Mouse (Mus musculus): ENCODE data around the gene Gm815. TPM values are rescaled to one million over a fixed set of nuclear protein-coding genes. Genes with fewer than 3 reads are reported as not detected.

Gm815 gene
- polyA plus RNA-seq (2016; fragmentation: Nextera tagmentation; extraction: Ambion mirVana): not detected in 2 replicates

- Histone ChIP-seq H3K4me3 (no peak within 1 kb of the TSS), H3K36me3 (replicated peaks) (no peaks in the 10 kb centered on the region), H3K4me1 (0 out of 2 replicates have a peak, but pooled peaks cover 6% of the 10 kb centered on the region), H3K27me3 (ENCODE audit: poor library complexity, severe bottlenecking) (no peaks in the 10 kb centered on the region), H3K9me3 (no peaks in the 10 kb centered on the region), H3K27ac (no peak within 1 kb of the TSS)
- DNase-seq (ENCODE audit: extremely low spot score, low spot score): no peak
- 88% methylated on average over 6 of the region's 6 CpGs for WGBS
Measured at GRCm38 (mm10) chr19:26885616-26886015, at the start of gene Gm815. TSS of gene Gm815 (plus strand) at chr19:26885881.

- no peak overlapping the region for H3K4me3 ChIP-seq
- no peak for DNase-seq (ENCODE audit: extremely low spot score, low spot score)
- 78% methylated on average over 1 of the region's 1 CpGs for WGBS
- no peak overlapping the region for H3K27ac ChIP-seq
- H3K27me3 ChIP-seq (ENCODE audit: poor library complexity, severe bottlenecking): no peaks in the 10 kb centered on the region
- no peaks in the 10 kb centered on the region for H3K36me3 ChIP-seq (replicated peaks)
- 0 out of 2 replicates have a peak, but pooled peaks cover 4% of the 10 kb centered on the region for H3K9me3 ChIP-seq
- H3K4me1 ChIP-seq: no peaks in the 10 kb centered on the region
Measured at GRCm38 (mm10) chr19:26837626-26838025, 48.1 kb upstream of the Gm815 start.

GRCm38 (mm10) chr19:26843896-26844295, 41.8 kb upstream of the Gm815 start:
- Histone ChIP-seq H3K9me3 (0 out of 2 replicates have a peak, but pooled peaks cover 4% of the 10 kb centered on the region), H3K4me1 (peaks cover 35% of the 10 kb centered on the region), H3K36me3 (replicated peaks) (no peaks in the 10 kb centered on the region), H3K4me3 (no peak overlapping the region), H3K27ac (peak overlapping the region; percentile 95), H3K27me3 (ENCODE audit: poor library complexity, severe bottlenecking) (no peaks in the 10 kb centered on the region)
- WGBS: 90% methylated on average over 6 of the region's 6 CpGs
- no peak for DNase-seq (ENCODE audit: extremely low spot score, low spot score)

- H3K27me3 ChIP-seq (ENCODE audit: poor library complexity, severe bottlenecking): no peaks in the 10 kb centered on the region
- 5% methylated on average over 8 of the region's 8 CpGs for WGBS
- DNase-seq (ENCODE audit: extremely low spot score, low spot score): peak; percentile 73
- 0 out of 2 replicates have a peak, but pooled peaks cover 4% of the 10 kb centered on the region for H3K9me3 ChIP-seq
- H3K27ac ChIP-seq: peak overlapping the region; percentile 95
- no peaks in the 10 kb centered on the region for H3K36me3 ChIP-seq (replicated peaks)
- peak overlapping the region; percentile 56 for H3K4me3 ChIP-seq
- peaks cover 35% of the 10 kb centered on the region for H3K4me1 ChIP-seq
Measured at GRCm38 (mm10) chr19:26844813-26845212, 40.9 kb upstream of the Gm815 start.

- WGBS: under 1% methylated on average over 16 of the region's 16 CpGs
- DNase-seq (ENCODE audit: extremely low spot score, low spot score): peak; percentile 94
- H3K27ac ChIP-seq: peak overlapping the region; percentile 95
- H3K36me3 ChIP-seq (replicated peaks): no peaks in the 10 kb centered on the region
- 0 out of 2 replicates have a peak, but pooled peaks cover 4% of the 10 kb centered on the region for H3K9me3 ChIP-seq
- H3K27me3 ChIP-seq (ENCODE audit: poor library complexity, severe bottlenecking): no peaks in the 10 kb centered on the region
- H3K4me3 ChIP-seq: peak overlapping the region; percentile 56
- H3K4me1 ChIP-seq: peaks cover 35% of the 10 kb centered on the region
Measured at GRCm38 (mm10) chr19:26845276-26846016, 40.2 kb upstream of the Gm815 start.

- no peak for DNase-seq (ENCODE audit: extremely low spot score, low spot score)
- 0 out of 2 replicates have a peak, but pooled peaks cover 4% of the 10 kb centered on the region for H3K9me3 ChIP-seq
- 3% methylated on average over 1 of the region's 1 CpGs for WGBS
Measured at GRCm38 (mm10) chr19:26846017-26846285, 39.7 kb upstream of the Gm815 start.

GRCm38 (mm10) chr19:26851017-26851782, 34.5 kb upstream of the Gm815 start:
- no peaks in the 10 kb centered on the region for H3K27me3 ChIP-seq (ENCODE audit: poor library complexity, severe bottlenecking)
- DNase-seq (ENCODE audit: extremely low spot score, low spot score): no peak
- peak overlapping the region; percentile 61 for H3K27ac ChIP-seq
- no peaks in the 10 kb centered on the region for H3K9me3 ChIP-seq
- peaks cover 29% of the 10 kb centered on the region for H3K4me1 ChIP-seq
- 83% methylated on average over 10 of the region's 10 CpGs for WGBS
- H3K36me3 ChIP-seq (replicated peaks): no peaks in the 10 kb centered on the region
- H3K4me3 ChIP-seq: no peak overlapping the region

More at GRCm38 (mm10) chr19:26846017-26846285, 39.7 kb upstream of the Gm815 start:
- H3K4me3 ChIP-seq: peak overlapping the region; percentile 56
- H3K27ac ChIP-seq: peak overlapping the region; percentile 95
- H3K27me3 ChIP-seq (ENCODE audit: poor library complexity, severe bottlenecking): no peaks in the 10 kb centered on the region
- H3K4me1 ChIP-seq: peaks cover 35% of the 10 kb centered on the region
- H3K36me3 ChIP-seq (replicated peaks): no peaks in the 10 kb centered on the region

GRCm38 (mm10) chr19:26852325-26852900, 33.3 kb upstream of the Gm815 start:
- no peak for DNase-seq (ENCODE audit: extremely low spot score, low spot score)
- Histone ChIP-seq H3K27ac (peak overlapping the region; percentile 67), H3K4me1 (peaks cover 17% of the 10 kb centered on the region), H3K36me3 (replicated peaks) (no peaks in the 10 kb centered on the region), H3K9me3 (no peaks in the 10 kb centered on the region), H3K27me3 (ENCODE audit: poor library complexity, severe bottlenecking) (no peaks in the 10 kb centered on the region), H3K4me3 (no peak overlapping the region)
- WGBS: 78% methylated on average over 10 of the region's 10 CpGs

- no peak for DNase-seq (ENCODE audit: extremely low spot score, low spot score)
- Histone ChIP-seq H3K9me3 (no peaks in the 10 kb centered on the region), H3K27me3 (ENCODE audit: poor library complexity, severe bottlenecking) (no peaks in the 10 kb centered on the region), H3K4me3 (no peak overlapping the region), H3K27ac (no peak overlapping the region), H3K36me3 (replicated peaks) (no peaks in the 10 kb centered on the region), H3K4me1 (peaks cover 22% of the 10 kb centered on the region)
- WGBS: 79% methylated on average over 8 of the region's 8 CpGs
Measured at GRCm38 (mm10) chr19:26853701-26854282, 31.9 kb upstream of the Gm815 start.

GRCm38 (mm10) chr19:26854661-26855060, 31.0 kb upstream of the Gm815 start:
- no peaks in the 10 kb centered on the region for H3K9me3 ChIP-seq
- 91% methylated on average over 4 of the region's 4 CpGs for WGBS
- H3K4me3 ChIP-seq: no peak overlapping the region

GRCm38 (mm10) chr19:26855152-26855551, 30.5 kb upstream of the Gm815 start:
- Histone ChIP-seq H3K4me1 (peaks cover 31% of the 10 kb centered on the region), H3K27me3 (ENCODE audit: poor library complexity, severe bottlenecking) (no peaks in the 10 kb centered on the region), H3K4me3 (no peak overlapping the region), H3K36me3 (replicated peaks) (no peaks in the 10 kb centered on the region), H3K9me3 (no peaks in the 10 kb centered on the region), H3K27ac (peak overlapping the region; percentile 25; the same call in 1 of the 2 replicates)
- DNase-seq (ENCODE audit: extremely low spot score, low spot score): no peak
- 83% methylated on average over 7 of the region's 7 CpGs for WGBS

More at GRCm38 (mm10) chr19:26854661-26855060, 31.0 kb upstream of the Gm815 start:
- Histone ChIP-seq H3K36me3 (replicated peaks) (no peaks in the 10 kb centered on the region), H3K27ac (peak overlapping the region; percentile 25; the same call in 1 of the 2 replicates), H3K27me3 (ENCODE audit: poor library complexity, severe bottlenecking) (no peaks in the 10 kb centered on the region), H3K4me1 (peaks cover 31% of the 10 kb centered on the region)
- DNase-seq (ENCODE audit: extremely low spot score, low spot score): no peak

- H3K36me3 ChIP-seq (replicated peaks): no peaks in the 10 kb centered on the region
- no peak overlapping the region for H3K4me3 ChIP-seq
- 86% methylated on average over 12 of the region's 12 CpGs for WGBS
- DNase-seq (ENCODE audit: extremely low spot score, low spot score): no peak
- peak overlapping the region; percentile 8; the same call in 1 of the 2 replicates for H3K27ac ChIP-seq
- no peaks in the 10 kb centered on the region for H3K9me3 ChIP-seq
- no peaks in the 10 kb centered on the region for H3K27me3 ChIP-seq (ENCODE audit: poor library complexity, severe bottlenecking)
- H3K4me1 ChIP-seq: peaks cover 30% of the 10 kb centered on the region
Measured at GRCm38 (mm10) chr19:26858427-26859194, 27.1 kb upstream of the Gm815 start.

Data from forebrain, embryonic 10.5 days (tissue).